28 mouse cellular contexts compared by ENCODE assay signal in genomic region chr2:130706602-130707001, GRCm38 (mm10). TPM values are rescaled to one million over a fixed set of nuclear protein-coding genes. Genes with fewer than 3 reads are reported as not detected.
A peak's percentile ranks its signal among the peaks of the same experiment; 100 is the strongest.
DNase-seq lines count a peak whose midpoint lies in the region; ATAC-seq lines count a peak whose summit lies in the region.
"Had no signal": no experiment of that assay in that cellular context is flagged by ENCODE, and none has a peak within 500 bp of the region (broad histone marks: within the 10 kb centered on the region; RNA-seq: fewer than 3 reads in every experiment).

No protein-coding gene starts in this region.

- intact Hi-C loops in heart, postnatal 10 days (cut with DNase I) = no loop called here

- no peak for DNase-seq in liver, embryonic 11.5 days (ENCODE audit: low spot score)
- DNase-seq in liver = no peak
- no peak for DNase-seq in heart, postnatal 10 days
- DNase-seq in spleen, postnatal 4 days (ENCODE audit: low spot score in 2 of 2) = no peak
- DNase-seq: adrenal gland, adult 2 months; adrenal gland, postnatal 14 days; cerebellum, adult 11 months; cerebellum, adult 2 months; cerebellum, adult 9-11 months; cerebellum, postnatal 25 days; forebrain, postnatal 0 days; gastrocnemius, adult 2 months; gastrocnemius, postnatal 14 days; heart, adult 11 months; heart, postnatal 14 days; heart, postnatal 4 days had no signal

- ATAC-seq in liver, embryonic 11.5 days (replicated peaks; ENCODE audit: low FRiP score) = no peak
- ATAC-seq in liver, embryonic 12.5 days = no peak
- ATAC-seq in liver, embryonic 16.5 days (ENCODE audit: low read depth) = peak; percentile 64
- ATAC-seq in heart, embryonic 12.5 days (ENCODE audit: insufficient number of reproducible peaks, low FRiP score) = no peak
- ATAC-seq: forebrain, embryonic 14.5 days; forebrain, postnatal 0 days; Patski had no signal

- H3K27me3 ChIP-seq in liver, embryonic 11.5 days (replicated peaks; ENCODE audit: control insufficient read depth, insufficient read depth, low read length) = no peaks in the 10 kb centered on the region
- H3K27me3 ChIP-seq in liver, embryonic 12.5 days (replicated peaks) = no peaks in the 10 kb centered on the region
- no peaks in the 10 kb centered on the region for H3K27me3 ChIP-seq in liver, embryonic 16.5 days (ENCODE audit: control insufficient read depth, insufficient read depth, low read depth, low read length)
- H3K27me3 ChIP-seq in heart, embryonic 12.5 days (replicated peaks) = no peaks in the 10 kb centered on the region
- H3K27me3 ChIP-seq: embryonic facial prominence, embryonic 12.5 days; embryonic facial prominence, embryonic 15.5 days; heart, embryonic 15.5 days; Patski had no signal

- H3K4me2 ChIP-seq in liver, embryonic 11.5 days = no peak overlapping the region
- no peak overlapping the region for H3K4me2 ChIP-seq in liver, embryonic 12.5 days
- H3K4me2 ChIP-seq in liver, embryonic 16.5 days (ENCODE audit: low read depth, low read length) = no peak overlapping the region
- no peak overlapping the region for H3K4me2 ChIP-seq in heart, embryonic 12.5 days
- H3K4me2 ChIP-seq: embryonic facial prominence, embryonic 12.5 days; embryonic facial prominence, embryonic 15.5 days; heart, embryonic 11.5 days; heart, embryonic 15.5 days; hindbrain, embryonic 14.5 days had no signal

- H3K9ac ChIP-seq in liver, embryonic 11.5 days (ENCODE audit: low read depth, low read length) = no peak overlapping the region
- H3K9ac ChIP-seq in liver, embryonic 12.5 days = no peak overlapping the region
- no peak overlapping the region for H3K9ac ChIP-seq in liver, embryonic 16.5 days (ENCODE audit: low read depth, low read length)
- no peak overlapping the region for H3K9ac ChIP-seq in heart, embryonic 12.5 days
- H3K9ac ChIP-seq: embryonic facial prominence, embryonic 12.5 days; embryonic facial prominence, embryonic 15.5 days; forebrain, postnatal 0 days; heart, embryonic 15.5 days; hindbrain, embryonic 14.5 days had no signal

- no peaks in the 10 kb centered on the region for H3K36me3 ChIP-seq in liver, embryonic 11.5 days (ENCODE audit: control insufficient read depth, insufficient read depth, low read length)
- H3K36me3 ChIP-seq in liver, embryonic 12.5 days = peaks cover 8% of the 10 kb centered on the region; the same call in 1 of the 2 replicates
- no peaks in the 10 kb centered on the region for H3K36me3 ChIP-seq in liver, embryonic 16.5 days (ENCODE audit: control insufficient read depth, insufficient read depth)
- H3K36me3 ChIP-seq in heart, embryonic 12.5 days = peaks cover 40% of the 10 kb centered on the region
- H3K36me3 ChIP-seq: G1E had no signal

- H3K4me1 ChIP-seq in liver, embryonic 11.5 days (replicated peaks; ENCODE audit: control insufficient read depth, insufficient read depth, low read length) = no peaks in the 10 kb centered on the region; the same call in 1 of the 2 replicates
- H3K4me1 ChIP-seq in liver, embryonic 12.5 days = peaks cover 15% of the 10 kb centered on the region
- peaks cover 3% of the 10 kb centered on the region; the same call in 1 of the 2 replicates for H3K4me1 ChIP-seq in liver, embryonic 16.5 days (ENCODE audit: control insufficient read depth, low read depth, low read length)
- H3K4me1 ChIP-seq in heart, embryonic 12.5 days (replicated peaks) = peaks cover 14% of the 10 kb centered on the region

- 0 out of 2 replicates have a peak overlapping the region, but pooled peaks have one; percentile 0 for H3K27ac ChIP-seq in liver, embryonic 11.5 days (ENCODE audit: low read depth, low read length)
- 0 out of 2 replicates have a peak overlapping the region, but pooled peaks have one; percentile 32 for H3K27ac ChIP-seq in liver, embryonic 12.5 days
- peak overlapping the region; percentile 52 for H3K27ac ChIP-seq in liver, embryonic 16.5 days (ENCODE audit: low read length)
- no peak overlapping the region for H3K27ac ChIP-seq in heart, embryonic 12.5 days (ENCODE audit: poor library complexity, severe bottlenecking)
- H3K27ac ChIP-seq: embryonic facial prominence, embryonic 12.5 days; embryonic facial prominence, embryonic 15.5 days; gastrocnemius, adult 2 months; heart, embryonic 15.5 days; hindbrain, embryonic 14.5 days had no signal

- H3K9me3 ChIP-seq in liver, embryonic 11.5 days (ENCODE audit: control insufficient read depth, low read length) = no peaks in the 10 kb centered on the region
- no peaks in the 10 kb centered on the region for H3K9me3 ChIP-seq in liver, embryonic 12.5 days (replicated peaks)
- H3K9me3 ChIP-seq in liver, embryonic 16.5 days (replicated peaks; ENCODE audit: control insufficient read depth, low read length) = no peaks in the 10 kb centered on the region
- H3K9me3 ChIP-seq in heart, embryonic 12.5 days (replicated peaks) = no peaks in the 10 kb centered on the region
- H3K9me3 ChIP-seq: embryonic facial prominence, embryonic 12.5 days; embryonic facial prominence, embryonic 15.5 days; G1E; heart, embryonic 15.5 days had no signal

- no peak overlapping the region for H3K4me3 ChIP-seq in liver, embryonic 11.5 days (ENCODE audit: low read depth, low read length)
- H3K4me3 ChIP-seq in liver, embryonic 12.5 days = no peak overlapping the region
- H3K4me3 ChIP-seq in liver, embryonic 16.5 days (ENCODE audit: low read depth, low read length) = no peak overlapping the region
- H3K4me3 ChIP-seq in heart, embryonic 12.5 days = no peak overlapping the region
- H3K4me3 ChIP-seq: embryonic facial prominence, embryonic 12.5 days; embryonic facial prominence, embryonic 15.5 days; gastrocnemius, adult 2 months; heart, embryonic 15.5 days had no signal

- WGBS in liver, embryonic 11.5 days = 64% methylated on average over 4 of the region's 4 CpGs
- 55% methylated on average over 4 of the region's 4 CpGs for WGBS in liver, embryonic 12.5 days (ENCODE audit: insufficient replicate concordance)
- WGBS in liver, embryonic 16.5 days (ENCODE audit: insufficient replicate concordance) = 49% methylated on average over 4 of the region's 4 CpGs
- 55% methylated on average over 4 of the region's 4 CpGs for WGBS in heart, embryonic 12.5 days

RNA-seq across cellular contexts. Expression of gene Slc4a11, which starts 9.3 kb away (rescaled TPM):
- 0.30 and 0.45 TPM in 2 replicates for polyA plus RNA-seq in liver, embryonic 11.5 days (2014; fragmentation: Nextera tagmentation; extraction: Ambion mirVana)
- 0.05 TPM in 1 of 2 replicates, not detected in the other for polyA plus RNA-seq in liver, embryonic 12.5 days (2016; fragmentation: Nextera tagmentation; extraction: Ambion mirVana)
- polyA plus RNA-seq in liver, embryonic 16.5 days (2015; fragmentation: Nextera tagmentation; extraction: Ambion mirVana) = 0.09 and 0.16 TPM in 2 replicates
- total RNA-seq in heart, postnatal 10 days (2021) = under 1 TPM; 0.20 to 0.38 TPM
- 0.12 and 0.13 TPM in 2 replicates for polyA plus RNA-seq in heart, embryonic 12.5 days (2016; fragmentation: Nextera tagmentation; extraction: Ambion mirVana)
- total RNA-seq: common myeloid progenitor, adult 5-6 weeks had no signal

RNA-seq across cellular contexts. Expression of gene Itpa, which starts 39.2 kb away (rescaled TPM):
- 105 and 106 TPM in 2 replicates for polyA plus RNA-seq in liver, embryonic 11.5 days (2014; fragmentation: Nextera tagmentation; extraction: Ambion mirVana)
- 69.9 and 75.2 TPM in 2 replicates for polyA plus RNA-seq in liver, embryonic 12.5 days (2016; fragmentation: Nextera tagmentation; extraction: Ambion mirVana)
- 37.0 and 41.0 TPM in 2 replicates for polyA plus RNA-seq in liver, embryonic 16.5 days (2015; fragmentation: Nextera tagmentation; extraction: Ambion mirVana)
- total RNA-seq in heart, postnatal 10 days (2021) = 10 to 100 TPM; 27.0 to 29.4 TPM
- polyA plus RNA-seq in heart, embryonic 12.5 days (2016; fragmentation: Nextera tagmentation; extraction: Ambion mirVana) = 79.7 and 84.1 TPM in 2 replicates

RNA-seq across cellular contexts. Expression of gene Ddrgk1, which starts 42.1 kb away (rescaled TPM):
- 61.2 and 62.9 TPM in 2 replicates for polyA plus RNA-seq in liver, embryonic 11.5 days (2014; fragmentation: Nextera tagmentation; extraction: Ambion mirVana)
- 46.1 and 48.7 TPM in 2 replicates for polyA plus RNA-seq in liver, embryonic 12.5 days (2016; fragmentation: Nextera tagmentation; extraction: Ambion mirVana)
- 43.0 and 48.3 TPM in 2 replicates for polyA plus RNA-seq in liver, embryonic 16.5 days (2015; fragmentation: Nextera tagmentation; extraction: Ambion mirVana)
- 10 to 100 TPM; 63.0 to 68.3 TPM for total RNA-seq in heart, postnatal 10 days (2021)
- polyA plus RNA-seq in heart, embryonic 12.5 days (2016; fragmentation: Nextera tagmentation; extraction: Ambion mirVana) = 44.5 and 46.3 TPM in 2 replicates
